Mouse (Mus musculus) gastrocnemius, adult 8-10 months (tissue): ENCODE measurements around the gene B3galt5. TPM values are rescaled to one million over a fixed set of nuclear protein-coding genes. Genes with fewer than 3 reads are reported as not detected.

ENCODE experiments used
- DNase-seq, 2 experiments: peaks; one replicate each; pipeline ENCODE4 v3.0.0; 2022; ENCODE audit warnings: low spot score in 2 of 2
- total RNA-seq, 4 experiments: library from RNA; stranded (reverse); gene quantifications; 2 replicates each; pipeline ENCODE4 v1.2.4; 2022

The B3galt5 gene
- total RNA-seq, 4 experiments from 2014 or later = not detected

GRCm38 (mm10) chr16:96341945-96342344 is 106.3 kb downstream of the B3galt5 start:
- no peak for DNase-seq

- DNase-seq = peak; percentile 30 to 48
Measured at GRCm38 (mm10) chr16:96345117-96345516, 109.5 kb downstream of the B3galt5 start.

- no peak for DNase-seq
Measured at GRCm38 (mm10) chr16:96348070-96348469, 112.5 kb downstream of the B3galt5 start.

GRCm38 (mm10) chr16:96348766-96349165 is 113.2 kb downstream of the B3galt5 start:
- DNase-seq = no peak

- DNase-seq = no peak
Measured at GRCm38 (mm10) chr16:96351520-96351919, 115.9 kb downstream of the B3galt5 start.

- DNase-seq = no peak
Measured at GRCm38 (mm10) chr16:96353296-96353896, 117.8 kb downstream of the B3galt5 start.

GRCm38 (mm10) chr16:96353996-96354395 is 118.4 kb downstream of the B3galt5 start:
- DNase-seq = no peak

GRCm38 (mm10) chr16:96357903-96358302 is 122.3 kb downstream of the B3galt5 start:
- DNase-seq = peak in 1 of 2 experiments; percentile 8

- no peak for DNase-seq
Measured at GRCm38 (mm10) chr16:96361305-96362124, 125.9 kb downstream of the B3galt5 start.

- DNase-seq = no peak
Measured at GRCm38 (mm10) chr16:96362873-96363272, 127.3 kb downstream of the B3galt5 start.

GRCm38 (mm10) chr16:96363277-96363676 is 127.7 kb downstream of the B3galt5 start:
- no peak for DNase-seq

GRCm38 (mm10) chr16:96364870-96365269 is 129.3 kb downstream of the B3galt5 start:
- no peak for DNase-seq

Other genes starting within 250 kb of the B3galt5 start
- gene Psmg1, start 244.8 kb upstream of the B3galt5 start, total RNA-seq = 10 to 100 TPM; 11.9 to 14.4 (median 12.9) TPM
- gene Brwd1, start 153.3 kb upstream of the B3galt5 start, total RNA-seq = 10 to 100 TPM; 48.0 to 63.0 (median 55.2) TPM
- 10 to 100 TPM; 19.1 to 31.3 (median 25.5) TPM for gene Hmgn1, start 108.1 kb upstream of the B3galt5 start, total RNA-seq
- gene Wrb, start 90.4 kb upstream of the B3galt5 start, total RNA-seq = 10 to 100 TPM; 12.0 to 14.4 (median 13.0) TPM
- gene Lca5l, start 43.5 kb upstream of the B3galt5 start, total RNA-seq = under 1 TPM; 0.32 to 0.54 (median 0.41) TPM
- 1,000 to 10,000 TPM in 3 of 4 experiments, 100 to 1,000 TPM in 1; 903 to 1,283 (median 1,111) TPM for gene Sh3bgr, start 35.4 kb upstream of the B3galt5 start, total RNA-seq
- gene Itgb2l, start 207.8 kb downstream of the B3galt5 start, total RNA-seq = not detected
- not detected for gene Pcp4, start 231.8 kb downstream of the B3galt5 start, total RNA-seq